Mouse (Mus musculus): Measurements from ENCODE around the gene Taf12. TPM values are rescaled to one million over a fixed set of nuclear protein-coding genes. Genes with fewer than 3 reads are reported as not detected.
A peak's percentile ranks its signal among the peaks of the same experiment; 100 is the strongest.
"Not testable (repeated sequence)": the region's sequence is repeated elsewhere in the genome, so short reads cannot be mapped to it uniquely, and the experiment has no call there.

Gene Taf12
- polyA plus RNA-seq, 1 experiment from 2014 or later, result 49.0 TPM

- not testable (repeated sequence) for H3K9ac ChIP-seq; H3K27ac ChIP-seq; H3K27me3 ChIP-seq; ATAC-seq (ENCODE audit: low FRiP score); H3K4me1 ChIP-seq (replicated peaks); H3K4me3 ChIP-seq; H3K4me2 ChIP-seq; H3K9me3 ChIP-seq
- 85% methylated on average over 2 of the region's 5 CpGs for WGBS
- H3K36me3 ChIP-seq, result peaks cover 72% of the 10 kb centered on the region
Observed at GRCm38 (mm10) chr4:132288840-132289239, 14.7 kb downstream of the Taf12 start.

DNA sequence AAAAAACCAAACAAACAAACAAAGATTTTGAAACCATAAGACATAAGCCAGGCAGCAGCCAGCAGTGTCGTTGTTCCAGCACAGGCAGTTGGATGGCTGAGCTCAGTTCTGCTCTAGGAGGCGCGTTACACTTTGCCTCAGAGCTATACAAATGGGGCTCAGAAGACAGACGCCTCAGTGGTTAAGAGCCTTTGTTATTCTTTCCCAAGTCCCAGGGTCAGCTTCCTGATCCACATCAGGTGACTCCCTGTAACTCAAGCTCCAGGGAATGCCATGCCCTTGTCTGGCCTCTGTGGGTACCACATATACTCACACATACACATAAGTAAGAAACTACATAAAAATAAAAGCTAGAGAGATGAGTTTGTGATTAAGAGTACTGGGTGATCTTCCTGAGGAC, 16.9 kb downstream of the Taf12 start:
- Histone ChIP-seq H3K9me3 (no peaks in the 10 kb centered on the region), H3K4me3 (no peak overlapping the region), H3K9ac (no peak overlapping the region), H3K36me3 (peaks cover 65% of the 10 kb centered on the region), H3K4me2 (no peak overlapping the region), H3K27me3 (no peaks in the 10 kb centered on the region), H3K4me1 (replicated peaks) (no peaks in the 10 kb centered on the region), H3K27ac (no peak overlapping the region)
- no peak for ATAC-seq (ENCODE audit: low FRiP score)
- 91% methylated on average over 4 of the region's 4 CpGs for WGBS

DNA sequence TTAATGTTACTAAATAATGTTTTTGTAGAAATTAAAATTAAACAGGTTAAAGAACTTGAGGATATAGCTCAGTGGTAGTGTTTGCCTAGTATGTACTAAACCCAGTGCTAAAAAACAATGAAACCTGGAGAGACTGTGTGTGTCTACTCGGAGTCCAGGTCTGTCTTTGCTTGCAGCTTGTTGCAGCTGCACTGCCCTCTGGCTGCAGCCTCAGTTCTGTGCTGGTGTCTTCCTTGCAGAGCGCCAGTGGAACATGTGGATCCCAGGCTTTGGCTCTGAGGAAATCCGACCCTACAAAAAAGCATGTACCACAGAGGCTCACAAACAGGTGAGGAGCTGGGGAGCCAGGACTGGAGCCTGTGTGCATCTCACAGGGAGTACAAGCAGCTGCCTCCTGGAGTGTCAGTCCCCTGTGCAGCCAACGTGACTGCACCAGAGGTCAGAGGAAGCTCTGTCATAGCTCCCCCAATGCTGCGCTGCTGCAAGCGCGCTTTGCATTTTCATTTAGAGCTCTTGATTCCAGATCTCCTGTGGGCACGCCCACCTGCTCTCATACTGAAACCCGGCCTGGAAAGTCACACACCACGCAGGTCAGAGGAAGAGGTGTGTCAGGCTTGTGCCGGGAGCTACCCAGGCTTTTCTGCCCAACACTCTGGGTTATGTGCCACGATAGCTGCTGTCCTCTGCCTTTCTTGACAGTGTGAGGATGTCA, 17.6 kb downstream of the Taf12 start:
- no peak overlapping the region for H3K4me3 ChIP-seq
- H3K9ac ChIP-seq, result no peak overlapping the region
- no peaks in the 10 kb centered on the region for H3K4me1 ChIP-seq (replicated peaks)
- no peak overlapping the region for H3K27ac ChIP-seq
- H3K36me3 ChIP-seq, result peaks cover 59% of the 10 kb centered on the region
- ATAC-seq (ENCODE audit: low FRiP score), result no peak
- no peaks in the 10 kb centered on the region for H3K27me3 ChIP-seq
- 86% methylated on average over 12 of the region's 12 CpGs for WGBS
- H3K9me3 ChIP-seq, result no peaks in the 10 kb centered on the region
- H3K4me2 ChIP-seq, result no peak overlapping the region

DNA sequence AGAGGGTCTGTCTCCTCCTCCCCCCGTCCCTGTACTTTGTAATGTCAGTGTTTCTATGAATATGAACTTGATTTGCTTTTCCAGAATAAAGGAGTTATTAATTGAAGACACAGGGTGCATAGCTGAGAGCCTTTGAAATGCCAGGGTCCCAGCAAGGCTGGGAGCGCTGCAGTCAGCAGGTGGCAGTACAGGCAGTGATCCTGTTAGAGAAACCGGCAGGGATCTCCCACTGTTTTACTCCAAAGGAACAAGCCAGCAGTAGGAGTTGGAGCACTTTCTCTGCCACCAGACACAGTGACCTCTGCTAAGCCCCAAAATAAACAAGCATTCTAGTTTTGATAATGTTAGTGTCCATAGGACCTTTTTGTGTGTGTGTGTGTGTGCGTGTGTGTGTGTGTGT, 18.8 kb downstream of the Taf12 start:
- 43% methylated on average over 4 of the region's 4 CpGs for WGBS
- Histone ChIP-seq H3K27me3 (no peaks in the 10 kb centered on the region), H3K4me2 (no peak overlapping the region), H3K27ac (no peak overlapping the region), H3K9ac (no peak overlapping the region), H3K4me3 (no peak overlapping the region), H3K36me3 (peaks cover 53% of the 10 kb centered on the region), H3K9me3 (no peaks in the 10 kb centered on the region), H3K4me1 (replicated peaks) (no peaks in the 10 kb centered on the region)
- no peak for ATAC-seq (ENCODE audit: low FRiP score)

GRCm38 (mm10) chr4:132293682-132294240, 19.6 kb downstream of the Taf12 start:
- H3K27me3 ChIP-seq, result no peaks in the 10 kb centered on the region
- H3K36me3 ChIP-seq, result peaks cover 53% of the 10 kb centered on the region
- 0 out of 2 replicates have a peak overlapping the region, but pooled peaks have one; percentile 29 for H3K9ac ChIP-seq
- no peak for ATAC-seq (ENCODE audit: low FRiP score)
- H3K4me2 ChIP-seq, result no peak overlapping the region
- H3K4me1 ChIP-seq (replicated peaks), result no peaks in the 10 kb centered on the region
- no peak overlapping the region for H3K4me3 ChIP-seq
- WGBS, result 87% methylated on average over 7 of the region's 7 CpGs
- H3K27ac ChIP-seq, result no peak overlapping the region
- H3K9me3 ChIP-seq, result no peaks in the 10 kb centered on the region

GRCm38 (mm10) chr4:132295696-132296390, 21.7 kb downstream of the Taf12 start:
- Histone ChIP-seq H3K9me3 (no peaks in the 10 kb centered on the region), H3K4me1 (replicated peaks) (no peaks in the 10 kb centered on the region), H3K36me3 (peaks cover 38% of the 10 kb centered on the region), H3K4me2 (no peak overlapping the region), H3K27ac (no peak overlapping the region), H3K4me3 (no peak overlapping the region), H3K27me3 (no peaks in the 10 kb centered on the region), H3K9ac (no peak overlapping the region; the same call in 1 of the 2 replicates)
- no peak for ATAC-seq (ENCODE audit: low FRiP score)
- 45% methylated on average over 8 of the region's 8 CpGs for WGBS

DNA sequence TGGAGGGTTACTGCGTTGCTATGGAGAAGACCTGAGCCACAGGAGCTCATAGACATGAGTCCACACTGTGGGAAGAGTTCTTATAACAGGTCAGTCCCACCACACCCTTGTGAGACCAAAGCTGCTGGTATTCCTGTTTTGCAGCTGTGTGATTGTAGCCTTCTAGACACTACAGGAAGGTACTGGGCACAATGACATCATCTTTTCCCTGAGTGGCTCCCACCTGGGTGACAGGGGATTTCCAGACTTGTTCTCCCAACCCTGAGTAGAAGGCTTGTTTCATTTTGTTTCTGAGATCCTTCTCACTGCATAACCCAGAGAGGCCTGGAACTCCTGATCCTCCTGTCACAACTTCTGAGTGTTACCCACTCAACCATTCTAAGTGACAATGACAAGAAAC, 25.7 kb downstream of the Taf12 start:
- Histone ChIP-seq H3K4me1 (replicated peaks) (peaks cover 5% of the 10 kb centered on the region; the same call in 1 of the 2 replicates), H3K4me3 (no peak overlapping the region), H3K9me3 (no peaks in the 10 kb centered on the region), H3K9ac (no peak overlapping the region), H3K36me3 (0 out of 2 replicates have a peak, but pooled peaks cover 5% of the 10 kb centered on the region), H3K4me2 (no peak overlapping the region), H3K27me3 (no peaks in the 10 kb centered on the region), H3K27ac (no peak overlapping the region)
- ATAC-seq (ENCODE audit: low FRiP score), result no peak
- 97% methylated on average over 1 of the region's 1 CpGs for WGBS

DNA sequence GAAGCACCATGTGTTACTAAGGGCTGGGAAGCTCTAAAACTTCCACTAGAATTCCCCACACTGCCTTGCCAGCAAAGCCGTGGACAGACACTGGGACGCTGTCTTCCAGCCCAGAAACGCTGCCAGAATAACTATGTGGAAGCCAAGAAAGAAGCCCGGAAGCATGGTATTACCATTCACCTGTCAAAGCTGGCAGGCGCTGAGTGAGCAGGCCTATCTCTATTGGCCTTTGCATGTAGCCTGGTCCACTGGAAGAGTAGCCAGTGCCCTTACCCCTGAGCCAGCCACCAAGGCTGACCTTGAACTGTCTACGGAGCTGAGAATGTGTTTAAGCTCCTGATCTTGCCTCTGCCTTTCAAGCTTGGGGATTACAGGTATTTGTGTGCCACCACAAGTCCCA, 27.3 kb downstream of the Taf12 start:
- no peak for ATAC-seq (ENCODE audit: low FRiP score)
- H3K36me3 ChIP-seq, result no peaks in the 10 kb centered on the region
- H3K4me1 ChIP-seq (replicated peaks), result peaks cover 5% of the 10 kb centered on the region; the same call in 1 of the 2 replicates
- no peak overlapping the region for H3K4me3 ChIP-seq
- 87% methylated on average over 6 of the region's 6 CpGs for WGBS
- no peaks in the 10 kb centered on the region for H3K9me3 ChIP-seq
- H3K27me3 ChIP-seq, result no peaks in the 10 kb centered on the region
- no peak overlapping the region for H3K4me2 ChIP-seq
- no peak overlapping the region for H3K9ac ChIP-seq
- no peak overlapping the region for H3K27ac ChIP-seq

GRCm38 (mm10) chr4:132301965-132302938, 28.1 kb downstream of the Taf12 start:
- H3K9me3 ChIP-seq, result no peaks in the 10 kb centered on the region
- peak overlapping the region; percentile 45 for H3K4me3 ChIP-seq
- 0 out of 2 replicates have a peak, but pooled peaks have one; percentile 17 for ATAC-seq (ENCODE audit: low FRiP score)
- peak overlapping the region; percentile 71; the same call in 1 of the 2 replicates for H3K9ac ChIP-seq
- peaks cover 5% of the 10 kb centered on the region; the same call in 1 of the 2 replicates for H3K4me1 ChIP-seq (replicated peaks)
- H3K27ac ChIP-seq, result no peak overlapping the region; the same call in 1 of the 2 replicates
- H3K36me3 ChIP-seq, result no peaks in the 10 kb centered on the region
- WGBS, result 74% methylated on average over 16 of the region's 16 CpGs
- H3K27me3 ChIP-seq, result no peaks in the 10 kb centered on the region
- H3K4me2 ChIP-seq, result peak overlapping the region; percentile 60

- Histone ChIP-seq H3K36me3 (no peaks in the 10 kb centered on the region), H3K27me3 (no peaks in the 10 kb centered on the region), H3K4me2 (peak within 1 kb of the TSS; percentile 60), H3K9me3 (no peaks in the 10 kb centered on the region), H3K4me3 (peak within 1 kb of the TSS; percentile 45), H3K27ac (no peak within 1 kb of the TSS; the same call in 1 of the 2 replicates), H3K9ac (peak within 1 kb of the TSS; percentile 71), H3K4me1 (replicated peaks) (peaks cover 5% of the 10 kb centered on the region; the same call in 1 of the 2 replicates)
- 1% methylated on average over 31 of the region's 31 CpGs for WGBS
- ATAC-seq (ENCODE audit: low FRiP score), result peak; percentile 72
Observed at GRCm38 (mm10) chr4:132302939-132303479, 28.8 kb downstream of the Taf12 start, which contains the start of gene Rab42. Gene Rab42 (minus strand): TSS chr4:132303385.

- H3K4me1 ChIP-seq (replicated peaks); ATAC-seq (ENCODE audit: low FRiP score); H3K9me3 ChIP-seq; H3K27ac ChIP-seq; H3K27me3 ChIP-seq; H3K36me3 ChIP-seq: not testable (repeated sequence)
- H3K9ac ChIP-seq, result peak overlapping the region; percentile 71
- peak overlapping the region; percentile 45 for H3K4me3 ChIP-seq
- peak overlapping the region; percentile 60 for H3K4me2 ChIP-seq
- 43% methylated on average over 6 of the region's 6 CpGs for WGBS
Observed at GRCm38 (mm10) chr4:132303484-132303883, 29.3 kb downstream of the Taf12 start.
